Mouse (Mus musculus): ENCODE data around the gene Fam126a. TPM values are rescaled to one million over a fixed set of nuclear protein-coding genes. Genes with fewer than 3 reads are reported as not detected.

The Fam126a gene
- polyA plus RNA-seq, 1 experiment from 2014 or later: 24.0 TPM

DNA sequence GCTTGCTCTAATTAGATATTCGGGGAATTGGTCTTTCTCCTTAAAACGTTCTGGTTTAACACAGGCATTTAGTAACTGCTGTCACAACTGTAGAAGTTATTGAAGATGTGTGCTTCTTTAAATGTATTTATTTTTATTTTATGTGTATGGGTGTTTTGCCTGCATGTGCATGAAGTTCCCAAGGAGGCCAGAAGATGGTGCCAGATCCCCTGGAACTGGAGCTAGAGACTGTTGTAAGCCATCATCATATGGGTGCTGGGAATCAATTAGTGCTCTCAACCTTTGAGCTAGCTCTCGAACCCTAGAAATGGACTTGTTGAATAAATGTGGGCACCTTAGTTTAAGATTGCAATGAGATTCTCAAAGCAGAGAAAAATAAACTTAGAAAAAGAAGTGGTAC, 27.1 kb upstream of the Fam126a start:
- no peaks in the 10 kb centered on the region for H3K27me3 ChIP-seq (replicated peaks; ENCODE audit: control insufficient read depth, insufficient read depth, low read length)
- no peak for ATAC-seq
- no peak overlapping the region for H3K9ac ChIP-seq (ENCODE audit: low read depth, low read length)
- no peaks in the 10 kb centered on the region for H3K36me3 ChIP-seq (ENCODE audit: control insufficient read depth, insufficient read depth, low read length)
- H3K4me1 ChIP-seq (ENCODE audit: control insufficient read depth, insufficient read depth, low read depth, low read length): no peaks in the 10 kb centered on the region
- no peak overlapping the region for H3K4me2 ChIP-seq (ENCODE audit: low read length)
- peaks cover 3% of the 10 kb centered on the region; the same call in 1 of the 2 replicates for H3K9me3 ChIP-seq (ENCODE audit: control insufficient read depth, low read length)
- 79% methylated on average over 3 of the region's 3 CpGs for WGBS
- no peak overlapping the region for H3K27ac ChIP-seq (ENCODE audit: low read depth, low read length)
- H3K4me3 ChIP-seq (ENCODE audit: low read length): no peak overlapping the region

DNA sequence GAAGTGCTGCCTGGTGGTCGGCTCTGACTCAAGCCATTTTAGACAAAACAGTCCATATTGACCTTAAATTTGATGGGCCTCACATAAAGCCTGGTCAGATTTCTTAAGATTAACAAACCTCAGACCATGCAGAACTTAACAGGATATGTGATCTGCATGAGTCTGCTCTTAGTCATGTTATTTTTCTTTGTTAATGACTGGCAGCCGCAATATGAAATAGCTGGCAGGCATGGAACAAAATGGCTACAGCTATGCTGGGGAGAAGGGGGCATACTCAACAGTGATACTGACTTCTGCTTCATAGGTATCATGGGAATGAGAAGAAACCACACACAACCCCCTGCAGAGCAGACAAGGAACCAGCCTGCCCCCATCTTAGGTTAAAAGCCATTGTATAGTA, 26.4 kb upstream of the Fam126a start:
- Histone ChIP-seq H3K36me3 (ENCODE audit: control insufficient read depth, insufficient read depth, low read length) (no peaks in the 10 kb centered on the region), H3K27ac (ENCODE audit: low read depth, low read length) (no peak overlapping the region), H3K4me2 (ENCODE audit: low read length) (no peak overlapping the region), H3K4me1 (ENCODE audit: control insufficient read depth, insufficient read depth, low read depth, low read length) (no peaks in the 10 kb centered on the region), H3K9me3 (ENCODE audit: control insufficient read depth, low read length) (peaks cover 3% of the 10 kb centered on the region; the same call in 1 of the 2 replicates), H3K4me3 (ENCODE audit: low read length) (no peak overlapping the region), H3K27me3 (replicated peaks; ENCODE audit: control insufficient read depth, insufficient read depth, low read length) (no peaks in the 10 kb centered on the region), H3K9ac (ENCODE audit: low read depth, low read length) (no peak overlapping the region)
- ATAC-seq: no peak
- WGBS: 94% methylated on average over 2 of the region's 2 CpGs

DNA sequence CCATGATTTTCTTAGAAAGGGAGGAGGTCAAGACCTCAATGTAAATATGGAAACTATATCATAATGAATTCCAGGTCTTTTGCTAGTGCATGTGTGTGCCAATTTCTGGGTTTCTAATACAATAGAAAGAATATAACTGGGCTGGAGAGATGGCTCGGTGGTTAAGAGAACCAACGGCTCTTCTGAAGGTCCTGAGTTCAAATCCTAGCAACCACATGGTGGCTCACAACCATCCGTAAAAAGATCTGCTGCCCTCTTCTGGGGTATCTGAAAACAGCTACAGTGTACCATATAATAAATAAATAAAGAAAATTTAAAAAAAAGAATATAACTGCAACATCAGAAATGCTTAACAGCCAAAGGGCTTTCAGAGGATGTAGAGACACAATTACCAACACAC, 23.9 kb upstream of the Fam126a start:
- H3K4me3 ChIP-seq (ENCODE audit: low read length): no peak overlapping the region
- WGBS: 93% methylated on average over 3 of the region's 3 CpGs
- H3K4me2 ChIP-seq (ENCODE audit: low read length): no peak overlapping the region
- no peaks in the 10 kb centered on the region for H3K36me3 ChIP-seq (ENCODE audit: control insufficient read depth, insufficient read depth, low read length)
- peaks cover 3% of the 10 kb centered on the region; the same call in 1 of the 2 replicates for H3K9me3 ChIP-seq (ENCODE audit: control insufficient read depth, low read length)
- ATAC-seq: no peak
- H3K27ac ChIP-seq (ENCODE audit: low read depth, low read length): no peak overlapping the region
- no peaks in the 10 kb centered on the region for H3K27me3 ChIP-seq (replicated peaks; ENCODE audit: control insufficient read depth, insufficient read depth, low read length)
- no peak overlapping the region for H3K9ac ChIP-seq (ENCODE audit: low read depth, low read length)
- no peaks in the 10 kb centered on the region for H3K4me1 ChIP-seq (ENCODE audit: control insufficient read depth, insufficient read depth, low read depth, low read length)

DNA sequence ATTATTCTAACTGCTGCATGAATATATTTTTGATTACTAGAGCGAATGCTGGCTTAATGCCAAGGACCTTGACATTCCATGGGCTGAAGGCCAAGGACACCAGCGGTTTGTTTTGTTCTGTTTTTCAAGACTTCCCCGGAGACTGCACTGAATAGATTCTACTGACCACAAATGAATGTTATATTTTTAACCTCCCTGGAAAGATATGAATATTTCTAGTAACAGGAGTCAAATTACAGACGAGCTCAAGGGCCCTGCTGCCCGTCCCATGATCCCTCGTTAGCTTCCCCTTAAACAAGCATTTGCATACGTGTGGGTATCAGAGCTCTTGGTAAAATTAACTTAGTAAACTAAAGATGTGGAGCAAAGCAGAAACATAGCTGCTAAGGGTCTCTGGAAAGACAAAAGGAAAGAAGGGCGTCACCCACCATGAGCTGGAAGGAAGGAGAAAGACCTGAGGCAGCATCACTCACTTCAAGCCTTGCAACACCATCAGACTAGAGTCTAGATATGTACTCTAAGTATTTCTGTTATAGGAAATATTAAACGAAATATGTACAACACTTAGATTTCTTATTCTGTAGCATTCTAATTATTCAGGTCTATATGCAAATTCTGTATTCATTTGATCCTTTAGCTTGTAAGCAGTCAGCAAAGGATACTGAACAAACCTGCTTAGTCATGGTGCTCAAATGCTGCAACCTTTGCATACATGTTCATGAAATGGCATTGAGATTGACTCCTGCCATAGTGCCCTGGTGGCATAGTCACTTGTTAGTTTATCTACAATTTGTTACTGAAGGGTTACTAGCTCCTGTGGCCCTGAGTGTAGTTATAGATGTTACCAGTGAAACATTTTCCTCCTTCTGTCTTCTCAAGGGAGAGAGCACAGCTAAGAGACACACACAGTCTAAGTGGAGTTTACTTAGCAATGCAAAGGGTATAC, 23.0 kb upstream of the Fam126a start:
- H3K36me3 ChIP-seq (ENCODE audit: control insufficient read depth, insufficient read depth, low read length): no peaks in the 10 kb centered on the region
- ATAC-seq: no peak
- H3K4me1 ChIP-seq (ENCODE audit: control insufficient read depth, insufficient read depth, low read depth, low read length): no peaks in the 10 kb centered on the region
- peaks cover 3% of the 10 kb centered on the region; the same call in 1 of the 2 replicates for H3K9me3 ChIP-seq (ENCODE audit: control insufficient read depth, low read length)
- 41% methylated on average over 9 of the region's 9 CpGs for WGBS
- no peak overlapping the region for H3K4me3 ChIP-seq (ENCODE audit: low read length)
- no peaks in the 10 kb centered on the region for H3K27me3 ChIP-seq (replicated peaks; ENCODE audit: control insufficient read depth, insufficient read depth, low read length)
- no peak overlapping the region for H3K27ac ChIP-seq (ENCODE audit: low read depth, low read length)
- H3K9ac ChIP-seq (ENCODE audit: low read depth, low read length): no peak overlapping the region
- no peak overlapping the region for H3K4me2 ChIP-seq (ENCODE audit: low read length)

DNA sequence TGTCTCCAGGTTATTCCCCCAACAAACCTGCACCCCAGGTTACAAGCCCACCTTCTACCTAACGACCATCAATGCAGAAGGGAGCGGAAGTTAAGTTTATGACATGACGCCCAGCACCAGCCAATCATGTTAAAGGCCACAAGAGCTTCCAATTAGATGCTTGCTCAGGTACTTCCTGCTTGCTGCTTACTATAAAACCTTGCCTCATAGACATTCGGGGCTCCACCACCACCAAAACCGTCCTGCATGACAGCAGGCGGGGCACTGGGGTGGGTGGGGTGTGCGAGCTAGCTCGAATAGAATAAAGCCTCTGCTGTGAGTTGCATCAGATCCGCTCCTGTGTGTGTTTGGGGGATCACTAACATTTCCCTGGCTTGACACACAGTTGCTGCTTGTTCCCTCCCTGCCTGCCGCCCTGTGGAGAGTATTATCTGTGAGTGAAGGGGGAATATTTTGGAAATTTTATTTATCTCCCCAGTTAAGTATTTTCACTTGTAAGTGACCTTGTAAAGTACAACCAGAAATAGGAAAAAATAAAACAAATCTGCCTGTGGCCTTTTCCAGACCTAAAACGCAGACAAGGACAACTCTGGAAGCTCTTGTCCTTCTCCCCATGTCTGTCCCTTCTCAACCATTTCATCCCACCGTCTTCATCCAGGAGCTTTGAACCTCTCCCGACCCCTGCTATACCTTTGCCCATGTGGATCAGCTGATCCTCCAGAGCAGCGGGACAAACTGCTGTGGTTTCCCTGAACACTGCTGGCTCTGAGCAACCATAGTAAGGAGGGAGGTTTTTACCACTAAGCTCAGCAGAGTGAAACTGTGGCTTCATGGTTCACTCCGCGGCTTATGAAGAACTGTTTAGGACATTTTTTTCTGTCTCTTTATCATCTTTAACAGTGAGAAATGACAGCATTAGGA, 21.5 kb upstream of the Fam126a start:
- Histone ChIP-seq H3K36me3 (ENCODE audit: control insufficient read depth, insufficient read depth, low read length) (no peaks in the 10 kb centered on the region), H3K4me2 (ENCODE audit: low read length) (no peak overlapping the region), H3K27ac (ENCODE audit: low read depth, low read length) (no peak overlapping the region), H3K9me3 (ENCODE audit: control insufficient read depth, low read length) (peaks cover 3% of the 10 kb centered on the region; the same call in 1 of the 2 replicates), H3K4me3 (ENCODE audit: low read length) (no peak overlapping the region), H3K4me1 (ENCODE audit: control insufficient read depth, insufficient read depth, low read depth, low read length) (no peaks in the 10 kb centered on the region), H3K9ac (ENCODE audit: low read depth, low read length) (no peak overlapping the region), H3K27me3 (replicated peaks; ENCODE audit: control insufficient read depth, insufficient read depth, low read length) (no peaks in the 10 kb centered on the region)
- ATAC-seq: no peak
- 64% methylated on average over 16 of the region's 16 CpGs for WGBS

DNA sequence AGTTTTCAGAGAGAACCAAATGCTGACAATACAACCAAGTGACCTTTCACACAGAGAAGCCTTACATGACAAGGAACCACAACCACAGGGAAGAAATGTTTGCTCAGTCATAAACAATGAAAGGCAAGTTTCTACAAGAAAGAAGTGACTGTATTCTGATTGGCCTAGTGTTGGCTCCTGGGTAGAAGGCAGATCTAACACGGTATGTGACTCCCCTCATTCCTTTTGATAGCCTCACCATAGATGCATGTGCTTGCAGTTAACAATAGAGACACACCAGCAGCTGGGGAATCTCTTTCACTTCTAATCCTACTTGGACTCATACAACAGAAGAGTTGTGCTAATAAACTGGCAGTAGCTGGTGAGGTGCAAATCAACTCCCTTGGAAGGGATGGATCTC, 17.3 kb upstream of the Fam126a start:
- Histone ChIP-seq H3K4me2 (ENCODE audit: low read length) (no peak overlapping the region), H3K4me3 (ENCODE audit: low read length) (no peak overlapping the region), H3K27me3 (replicated peaks; ENCODE audit: control insufficient read depth, insufficient read depth, low read length) (no peaks in the 10 kb centered on the region), H3K9ac (ENCODE audit: low read depth, low read length) (no peak overlapping the region), H3K36me3 (ENCODE audit: control insufficient read depth, insufficient read depth, low read length) (no peaks in the 10 kb centered on the region), H3K27ac (ENCODE audit: low read depth, low read length) (no peak overlapping the region), H3K9me3 (ENCODE audit: control insufficient read depth, low read length) (no peaks in the 10 kb centered on the region), H3K4me1 (ENCODE audit: control insufficient read depth, insufficient read depth, low read depth, low read length) (no peaks in the 10 kb centered on the region; the same call in 1 of the 2 replicates)
- ATAC-seq: no peak
- 32% methylated on average over 1 of the region's 1 CpGs for WGBS

DNA sequence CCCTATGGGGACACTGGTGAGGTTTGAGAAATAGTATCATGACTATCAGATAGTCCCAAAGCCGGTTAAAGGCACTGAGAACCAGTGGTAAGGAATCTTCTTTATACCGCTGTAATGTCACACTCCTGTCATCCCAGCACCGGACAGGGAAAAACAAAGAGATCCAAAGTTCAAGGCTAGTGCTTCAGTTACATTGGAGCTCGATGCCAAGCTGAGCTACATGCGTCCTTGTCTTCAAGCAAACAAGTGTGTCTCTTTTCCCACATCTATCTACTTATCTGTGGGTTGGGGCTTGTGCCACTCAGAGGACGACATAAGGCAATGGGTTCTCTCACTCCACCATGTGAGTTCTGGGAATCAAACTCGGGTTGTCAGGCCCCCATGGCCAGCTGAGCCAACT, 16.5 kb upstream of the Fam126a start:
- no peaks in the 10 kb centered on the region for H3K27me3 ChIP-seq (replicated peaks; ENCODE audit: control insufficient read depth, insufficient read depth, low read length)
- ATAC-seq: no peak
- no peaks in the 10 kb centered on the region for H3K9me3 ChIP-seq (ENCODE audit: control insufficient read depth, low read length)
- no peak overlapping the region for H3K4me2 ChIP-seq (ENCODE audit: low read length)
- no peak overlapping the region for H3K27ac ChIP-seq (ENCODE audit: low read depth, low read length)
- H3K4me3 ChIP-seq (ENCODE audit: low read length): no peak overlapping the region
- H3K4me1 ChIP-seq (ENCODE audit: control insufficient read depth, insufficient read depth, low read depth, low read length): no peaks in the 10 kb centered on the region; the same call in 1 of the 2 replicates
- H3K9ac ChIP-seq (ENCODE audit: low read depth, low read length): no peak overlapping the region
- 81% methylated on average over 7 of the region's 7 CpGs for WGBS
- no peaks in the 10 kb centered on the region for H3K36me3 ChIP-seq (ENCODE audit: control insufficient read depth, insufficient read depth, low read length)

DNA sequence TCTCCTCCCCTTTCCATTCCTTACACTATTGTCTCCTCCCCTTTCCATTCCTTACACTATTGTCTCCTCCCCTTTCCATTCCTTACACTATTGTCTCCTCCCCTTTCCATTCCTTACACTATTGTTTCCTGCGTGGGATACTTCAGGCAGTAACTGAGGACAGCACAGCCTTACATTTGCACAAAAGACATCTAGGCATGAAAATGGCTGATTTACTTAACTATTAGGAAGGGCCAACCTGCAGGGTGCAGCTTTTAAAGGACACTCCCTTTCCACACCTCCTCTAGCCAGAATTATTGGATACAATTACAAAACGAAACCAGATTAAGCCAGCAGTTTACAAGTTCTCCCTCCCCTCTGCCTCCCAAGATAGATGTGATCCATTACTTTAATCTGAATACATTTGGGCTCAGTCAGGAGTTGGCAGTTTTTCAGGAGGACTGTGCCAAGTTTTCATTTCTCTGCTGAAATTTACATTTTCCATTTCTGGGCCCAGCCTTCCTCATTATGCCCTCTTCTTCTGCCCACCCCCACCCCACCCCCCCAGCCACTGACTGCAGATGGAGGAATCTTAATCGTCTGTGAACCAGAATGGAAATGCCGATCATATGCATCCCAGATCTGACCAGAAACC, 15.6 kb upstream of the Fam126a start:
- ATAC-seq: peak; percentile 52
- Histone ChIP-seq H3K9me3 (ENCODE audit: control insufficient read depth, low read length) (no peaks in the 10 kb centered on the region), H3K9ac (ENCODE audit: low read depth, low read length) (no peak overlapping the region), H3K27ac (ENCODE audit: low read depth, low read length) (peak overlapping the region; percentile 29; the same call in 1 of the 2 replicates), H3K27me3 (replicated peaks; ENCODE audit: control insufficient read depth, insufficient read depth, low read length) (no peaks in the 10 kb centered on the region), H3K4me3 (ENCODE audit: low read length) (no peak overlapping the region), H3K4me2 (ENCODE audit: low read length) (peak overlapping the region; percentile 20), H3K36me3 (ENCODE audit: control insufficient read depth, insufficient read depth, low read length) (no peaks in the 10 kb centered on the region), H3K4me1 (ENCODE audit: control insufficient read depth, insufficient read depth, low read depth, low read length) (no peaks in the 10 kb centered on the region; the same call in 1 of the 2 replicates)
- WGBS: 24% methylated on average over 4 of the region's 4 CpGs

All from hindbrain, embryonic 16.5 days (tissue).